Mouse (Mus musculus): ENCODE measurements around the gene 4931428F04Rik.

The 4931428F04Rik gene

GRCm38 (mm10) chr8:105313622-105314402 lies 24.1 kb upstream of the 4931428F04Rik start:
- TF ChIP-seq GATA4 (IDR thresholded peaks at IDR 0.05; ENCODE audit: insufficient replicate concordance, low read length): no peak

- no peak for TF ChIP-seq GATA4 (IDR thresholded peaks at IDR 0.05; ENCODE audit: insufficient replicate concordance, low read length)
Measured at GRCm38 (mm10) chr8:105312891-105313481, 23.3 kb upstream of the 4931428F04Rik start.

GRCm38 (mm10) chr8:105311718-105312117 lies 22.1 kb upstream of the 4931428F04Rik start:
- TF ChIP-seq GATA4 (IDR thresholded peaks at IDR 0.05; ENCODE audit: insufficient replicate concordance, low read length): no peak

GRCm38 (mm10) chr8:105310118-105310517 lies 20.5 kb upstream of the 4931428F04Rik start:
- TF ChIP-seq GATA4 (IDR thresholded peaks at IDR 0.05; ENCODE audit: insufficient replicate concordance, low read length): no peak

- TF ChIP-seq GATA4 (IDR thresholded peaks at IDR 0.05; ENCODE audit: insufficient replicate concordance, low read length): no peak
Measured at GRCm38 (mm10) chr8:105309142-105309847, 19.6 kb upstream of the 4931428F04Rik start.

GRCm38 (mm10) chr8:105308428-105308827 lies 18.8 kb upstream of the 4931428F04Rik start:
- no peak for TF ChIP-seq GATA4 (IDR thresholded peaks at IDR 0.05; ENCODE audit: insufficient replicate concordance, low read length)

- no peak for TF ChIP-seq GATA4 (IDR thresholded peaks at IDR 0.05; ENCODE audit: insufficient replicate concordance, low read length)
Measured at GRCm38 (mm10) chr8:105307670-105308069, 18.0 kb upstream of the 4931428F04Rik start.

GRCm38 (mm10) chr8:105306146-105306691 lies 16.6 kb upstream of the 4931428F04Rik start:
- TF ChIP-seq GATA4 (IDR thresholded peaks at IDR 0.05; ENCODE audit: insufficient replicate concordance, low read length): no peak

GRCm38 (mm10) chr8:105305211-105306145 lies 15.8 kb upstream of the 4931428F04Rik start, which contains the start of gene Elmo3:
TSS of gene Elmo3 (plus strand) at chr8:105305601.
- TF ChIP-seq GATA4 (IDR thresholded peaks at IDR 0.05; ENCODE audit: insufficient replicate concordance, low read length): peak; percentile 37; the same call in 1 of the 2 replicates

GRCm38 (mm10) chr8:105304325-105305210 lies 14.9 kb upstream of the 4931428F04Rik start:
- no peak for TF ChIP-seq GATA4 (IDR thresholded peaks at IDR 0.05; ENCODE audit: insufficient replicate concordance, low read length)

GRCm38 (mm10) chr8:105303874-105304273 lies 14.2 kb upstream of the 4931428F04Rik start:
- TF ChIP-seq GATA4 (IDR thresholded peaks at IDR 0.05; ENCODE audit: insufficient replicate concordance, low read length): no peak

- no peak for TF ChIP-seq GATA4 (IDR thresholded peaks at IDR 0.05; ENCODE audit: insufficient replicate concordance, low read length)
Measured at GRCm38 (mm10) chr8:105303396-105303795, 13.7 kb upstream of the 4931428F04Rik start.

GRCm38 (mm10) chr8:105299962-105300361 lies 10.3 kb upstream of the 4931428F04Rik start:
- no peak for TF ChIP-seq GATA4 (IDR thresholded peaks at IDR 0.05; ENCODE audit: insufficient replicate concordance, low read length)

Data from liver, adult (tissue).